Mouse (Mus musculus) embryonic fibroblast, embryonic 13.5 days (primary cell): ENCODE measurements around the gene Olfr224.
"Not testable (repeated sequence)": the region's sequence is repeated elsewhere in the genome, so short reads cannot be mapped to it uniquely, and the experiment has no call there.

Source experiments
- CTCF ChIP-seq: IDR thresholded peaks from 2 replicates; pipeline ENCODE4 v1.5.1; 2011; ENCODE audit warnings: mild to moderate bottlenecking, control low read depth, low read length, moderate library complexity, borderline replicate concordance; ENCODE audit not compliant: insufficient read depth
- POLR2A ChIP-seq: IDR thresholded peaks from 2 replicates; pipeline ENCODE4 v1.6.1; 2011; ENCODE audit warnings: low read depth, mild to moderate bottlenecking, control low read depth, low read length, moderate library complexity

- TF ChIP-seq CTCF, POLR2A: not testable (repeated sequence)
Measured at GRCm38 (mm10) chr11:58518916-58519315, 51.4 kb downstream of the Olfr224 start.
